Mouse (Mus musculus): Measurements from ENCODE around the gene Vps13c.

DNA sequence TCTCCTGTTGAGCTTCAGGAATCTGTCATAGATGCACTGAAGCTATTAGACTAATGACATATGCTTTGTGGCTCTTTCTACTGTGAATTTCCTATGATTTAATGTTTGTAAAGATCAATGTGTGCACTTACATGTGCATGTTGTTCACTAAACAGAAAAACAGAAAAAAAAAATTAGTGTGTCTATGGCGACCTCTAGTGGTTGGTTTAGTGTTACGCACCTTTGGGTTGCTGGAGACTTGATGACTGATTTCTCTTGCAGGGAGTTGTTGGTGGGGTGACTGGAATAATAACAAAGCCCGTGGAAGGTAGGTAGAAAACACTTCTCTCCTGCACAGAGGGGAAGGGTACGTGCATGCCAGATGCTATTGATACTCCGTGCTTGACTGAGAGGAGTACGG, 133.3 kb downstream of the Vps13c start:
- no peak for TF ChIP-seq CTCF (IDR thresholded peaks at IDR 0.05; ENCODE audit: control insufficient read depth, insufficient read depth, insufficient replicate concordance, low read depth, low read length)
- TF ChIP-seq POLR2A (IDR thresholded peaks at IDR 0.05; ENCODE audit: control insufficient read depth, low read depth, low read length) = no peak
